Mouse (Mus musculus) cortical plate, adult 2 months (tissue): ENCODE results near the gene Ric3. TPM values are rescaled to one million over a fixed set of nuclear protein-coding genes. Genes with fewer than 3 reads are reported as not detected.
"Not testable (repeated sequence)": the region's sequence is repeated elsewhere in the genome, so short reads cannot be mapped to it uniquely, and the experiment has no call there.

Source experiments
- H3K27ac ChIP-seq: fragments of 200-500 bp; 2 replicates; pipeline ENCODE4 v1.5.1; 2012; ENCODE audit warnings: low read length, control low read depth, inconsistent platforms; ENCODE audit not compliant: insufficient read depth
- H3K4me1 ChIP-seq: fragments of 200-500 bp; 2 replicates; pipeline ENCODE4 v1.6.1; 2011; ENCODE audit warnings: low read length; ENCODE audit not compliant: control insufficient read depth, insufficient read depth
- H3K4me3 ChIP-seq: fragments of 200-500 bp; 2 replicates; pipeline ENCODE4 v1.5.1; 2011; ENCODE audit warnings: mild to moderate bottlenecking, low read length, control low read depth; ENCODE audit not compliant: insufficient read depth
- CTCF ChIP-seq: fragments of 200-500 bp; IDR thresholded peaks from 2 replicates; pipeline ENCODE4 v1.5.1; 2011; ENCODE audit warnings: mild to moderate bottlenecking, control low read depth, low read length; ENCODE audit not compliant: insufficient read depth; ENCODE audit errors: extremely low read depth
- POLR2A ChIP-seq: fragments of 200-500 bp; IDR thresholded peaks from 2 replicates; pipeline ENCODE4 v1.6.1; 2011; ENCODE audit warnings: mild to moderate bottlenecking, low read length, control low read depth; ENCODE audit not compliant: insufficient read depth; ENCODE audit errors: extremely low read depth
- polyA plus RNA-seq: library from polyadenylated mRNA; depleted of rRNA; stranded (reverse); fragments of >200 nt; gene quantifications from 2 replicates; pipeline ENCODE4 v1.2.3, GENCODE M21; 2012; rRNA removed

Ric3 gene
- polyA plus RNA-seq: 42.7 and 42.8 TPM in 2 replicates

DNA sequence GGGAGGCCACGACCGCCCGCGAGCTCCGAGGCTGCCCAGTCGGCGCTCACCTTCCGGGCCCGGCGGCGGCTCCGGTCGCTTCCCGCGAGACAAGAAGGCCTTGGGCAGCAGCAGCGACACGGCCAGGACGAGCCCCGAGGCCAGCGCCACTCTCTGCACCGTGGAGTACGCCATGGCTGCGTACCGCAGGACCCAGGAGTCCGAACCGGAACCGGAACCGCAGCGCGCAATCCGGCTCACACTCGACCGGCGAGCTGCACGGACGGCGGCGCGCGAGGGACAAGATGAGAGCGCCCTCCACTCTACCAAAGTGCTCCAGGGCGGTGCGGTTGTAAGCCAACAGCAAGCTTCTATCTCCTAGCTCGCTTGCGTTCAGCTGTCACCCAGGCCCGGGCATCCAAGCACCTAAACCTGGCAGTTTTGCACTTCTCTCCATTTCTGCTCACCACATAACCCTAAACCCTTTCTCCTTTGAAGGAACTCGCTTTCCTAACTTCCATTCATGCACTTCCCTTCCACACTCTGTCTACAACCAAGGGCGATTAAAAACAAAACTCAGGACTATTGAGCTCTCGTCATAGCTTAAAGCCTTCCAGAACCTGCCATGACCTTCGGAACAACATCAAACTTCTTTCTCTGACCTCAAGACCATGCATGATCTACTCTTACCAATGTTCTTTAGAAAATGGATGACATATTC is at the start of gene Ric3:
Ric3 (minus strand) TSS at position 219 of the 700 bp plus-strand sequence.
- H3K27ac ChIP-seq: no peak within 1 kb of the TSS
- TF ChIP-seq POLR2A: peak; percentile 67
- no peak for TF ChIP-seq CTCF
- peak within 1 kb of the TSS; percentile 36 for H3K4me3 ChIP-seq
- H3K4me1 ChIP-seq: peaks cover 2% of the 10 kb centered on the region; the same call in 1 of the 2 replicates

DNA sequence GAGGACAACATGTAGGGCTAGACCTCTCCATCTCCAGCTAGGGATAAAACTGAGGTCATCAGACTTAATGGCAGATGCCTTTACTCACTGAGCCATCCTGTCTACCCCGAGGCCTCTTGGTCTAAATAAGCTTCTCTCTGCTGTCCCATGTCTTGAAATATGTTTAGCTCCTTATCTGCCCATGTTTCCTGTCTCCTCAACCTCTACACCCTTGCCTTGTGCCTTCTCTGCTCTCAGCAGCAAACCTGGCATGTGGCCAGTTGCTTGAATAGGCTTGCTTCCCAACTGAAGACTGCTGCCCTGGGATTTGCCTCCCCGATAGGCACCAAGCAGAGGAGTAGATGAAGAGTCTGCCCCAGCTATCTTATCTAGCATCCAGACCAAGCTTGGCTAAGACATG is 48.4 kb upstream of the Ric3 start:
- no peaks in the 10 kb centered on the region for H3K4me1 ChIP-seq
- H3K4me3 ChIP-seq: no peak overlapping the region
- TF ChIP-seq POLR2A (no peak), CTCF (no peak)
- no peak overlapping the region for H3K27ac ChIP-seq

DNA sequence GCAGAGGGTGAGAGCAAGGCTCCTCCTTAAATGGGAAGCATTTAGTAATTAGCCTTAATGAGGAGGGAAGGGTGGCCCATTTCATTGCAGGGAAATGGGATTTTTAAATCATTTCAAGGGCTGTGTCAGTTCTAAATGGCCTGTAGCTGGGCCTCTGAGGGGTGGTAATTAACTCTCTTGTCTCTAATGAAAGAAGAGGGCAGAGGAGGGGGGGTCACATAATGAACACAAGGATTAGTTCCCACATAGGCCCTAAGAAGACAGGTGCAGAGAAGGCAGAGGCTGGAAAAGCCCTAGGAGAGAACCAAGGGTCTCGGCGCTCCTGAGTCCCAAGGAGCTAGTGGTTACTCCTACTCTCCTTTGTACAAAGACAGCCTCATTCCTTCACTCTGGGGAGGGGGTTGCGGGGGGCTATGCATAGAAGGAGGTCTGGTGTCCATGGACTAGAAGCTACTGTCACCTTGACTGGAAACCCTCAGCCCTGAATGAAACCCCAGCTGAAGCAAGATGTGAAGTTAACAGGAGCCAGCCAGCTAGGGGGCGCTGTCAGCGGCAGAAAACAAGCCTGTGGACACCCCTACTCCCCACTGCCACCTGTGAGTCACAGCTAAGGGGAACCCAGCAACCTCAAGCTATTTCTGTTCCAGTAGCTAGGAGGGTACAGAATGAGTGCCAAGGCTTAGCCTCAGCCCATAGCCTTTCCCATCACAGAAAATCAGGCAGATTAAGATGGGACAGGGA is 47.0 kb upstream of the Ric3 start:
- Histone ChIP-seq H3K27ac (no peak overlapping the region), H3K4me3 (no peak overlapping the region), H3K4me1 (no peaks in the 10 kb centered on the region)
- TF ChIP-seq CTCF (no peak), POLR2A (no peak)

DNA sequence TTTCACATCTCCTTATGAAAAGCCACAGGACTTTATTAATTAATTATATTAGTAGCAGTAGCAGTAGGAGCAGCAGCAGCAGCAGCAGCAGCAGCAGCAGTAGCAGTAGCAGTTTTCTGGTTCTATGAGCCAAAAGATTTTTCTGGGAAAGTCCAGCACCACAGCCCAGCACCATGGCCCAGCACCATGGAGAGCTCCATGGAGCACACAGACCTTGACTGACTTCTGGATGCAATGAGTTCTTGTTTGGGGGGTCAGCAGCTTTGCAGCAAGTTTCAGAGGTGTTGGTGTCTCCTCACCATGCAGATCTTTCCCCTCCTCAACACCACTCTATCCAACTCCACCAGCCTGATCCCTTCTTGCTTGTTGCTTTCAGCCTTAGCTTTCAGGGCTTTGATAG is 46.3 kb upstream of the Ric3 start:
- no peak overlapping the region for H3K4me3 ChIP-seq
- no peak overlapping the region for H3K27ac ChIP-seq
- no peaks in the 10 kb centered on the region for H3K4me1 ChIP-seq
- no peak for TF ChIP-seq CTCF
- TF ChIP-seq POLR2A: no peak

DNA sequence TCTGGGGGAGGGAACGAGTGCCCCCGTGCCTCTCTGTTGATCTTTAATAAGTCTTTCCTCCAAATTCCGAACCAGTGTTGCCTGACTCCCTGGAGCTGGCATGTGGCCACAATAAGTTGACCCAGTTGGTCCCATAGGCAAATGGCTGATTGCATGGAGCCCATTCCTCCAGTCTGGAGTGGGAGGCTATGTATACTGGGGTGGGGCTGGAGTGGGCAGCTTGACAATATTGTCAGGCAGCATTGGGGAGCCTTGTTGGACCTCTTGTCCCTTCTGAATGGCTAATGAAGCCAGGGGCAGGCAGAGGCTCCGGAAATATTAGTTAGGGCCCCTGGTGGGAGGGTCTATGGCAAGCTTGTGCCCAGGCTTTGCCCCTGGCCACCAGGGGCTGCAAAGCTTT is 32.8 kb upstream of the Ric3 start:
- H3K27ac ChIP-seq: no peak overlapping the region
- peaks cover 1% of the 10 kb centered on the region; the same call in 1 of the 2 replicates for H3K4me1 ChIP-seq
- H3K4me3 ChIP-seq: no peak overlapping the region
- no peak for TF ChIP-seq CTCF
- no peak for TF ChIP-seq POLR2A

DNA sequence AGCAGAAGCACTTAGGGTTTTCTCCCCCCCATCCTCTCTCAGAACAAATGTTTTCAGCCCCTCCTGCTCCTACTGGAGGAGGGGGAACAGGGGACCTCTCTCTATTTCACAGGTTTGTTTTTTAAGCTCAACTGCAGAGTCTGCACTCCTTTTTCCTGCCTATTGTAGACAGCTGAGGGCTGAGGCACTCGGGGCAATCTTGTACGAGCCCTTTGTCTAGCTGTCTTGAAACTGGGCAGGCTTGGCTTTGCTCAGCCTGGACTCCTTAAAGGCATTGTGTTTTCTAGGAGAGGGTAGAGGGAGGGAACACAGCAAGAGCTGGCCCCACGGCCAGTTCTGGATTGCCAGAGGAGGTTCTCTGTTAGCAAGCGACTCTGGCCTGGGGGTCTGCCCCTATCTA is 32.4 kb upstream of the Ric3 start:
- not testable (repeated sequence) for H3K27ac ChIP-seq, H3K4me3 ChIP-seq, H3K4me1 ChIP-seq

GRCm38 (mm10) chr7:109114950-109115349 is 31.8 kb upstream of the Ric3 start:
- no peak overlapping the region for H3K4me3 ChIP-seq
- TF ChIP-seq CTCF: no peak
- TF ChIP-seq POLR2A: no peak
- H3K27ac ChIP-seq: no peak overlapping the region
- H3K4me1 ChIP-seq: peaks cover 4% of the 10 kb centered on the region; the same call in 1 of the 2 replicates

- H3K4me1 ChIP-seq: peaks cover 4% of the 10 kb centered on the region; the same call in 1 of the 2 replicates
- H3K27ac ChIP-seq: no peak overlapping the region
- TF ChIP-seq CTCF (no peak), POLR2A (no peak)
- no peak overlapping the region for H3K4me3 ChIP-seq
These were observed 27.9 kb upstream of the Ric3 start for GRCm38 (mm10) chr7:109111000-109111399.

DNA sequence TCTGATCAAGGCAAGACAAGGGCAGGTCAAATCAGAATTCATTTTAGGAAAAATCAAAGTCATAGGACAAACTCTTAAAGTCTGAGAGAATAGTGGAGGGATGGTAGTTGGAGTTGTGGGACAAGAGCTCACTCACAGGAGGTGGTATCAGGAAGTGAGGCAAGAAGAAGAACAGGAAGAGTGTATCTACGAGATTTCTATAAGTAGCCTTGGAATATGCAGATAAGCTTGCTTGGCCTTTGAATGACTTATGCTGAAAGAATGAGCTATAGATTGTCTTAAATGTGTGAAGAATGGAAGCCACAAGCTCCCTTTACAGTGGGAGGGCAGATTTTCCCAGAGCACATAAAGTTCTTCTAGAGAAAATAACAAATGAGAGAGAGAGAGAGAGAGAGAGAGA is 21.8 kb upstream of the Ric3 start:
- Histone ChIP-seq H3K4me1 (no peaks in the 10 kb centered on the region), H3K4me3 (no peak overlapping the region), H3K27ac (no peak overlapping the region)
- TF ChIP-seq CTCF: no peak
- TF ChIP-seq POLR2A: no peak

DNA sequence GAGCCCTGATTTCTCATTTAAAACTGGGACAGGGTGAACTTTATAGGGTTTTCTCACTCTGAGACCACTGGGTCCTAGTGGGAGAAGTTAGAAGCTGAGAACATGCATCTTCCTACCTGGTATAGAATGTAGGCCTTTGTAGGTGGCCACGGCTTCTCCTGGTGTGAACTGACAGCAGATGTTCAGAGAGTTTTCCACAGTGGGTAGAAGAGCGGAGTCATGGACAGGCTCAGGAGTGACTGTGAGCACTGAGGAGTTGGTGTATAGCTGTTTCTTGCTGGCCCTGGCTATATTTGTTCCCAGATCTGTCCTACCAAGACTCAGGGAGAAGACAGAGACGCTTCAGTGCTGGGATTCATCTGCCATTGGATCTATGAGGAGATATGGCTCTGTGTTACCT is 18.0 kb upstream of the Ric3 start:
- Histone ChIP-seq H3K27ac (no peak overlapping the region), H3K4me3 (no peak overlapping the region), H3K4me1 (no peaks in the 10 kb centered on the region)
- TF ChIP-seq POLR2A: no peak
- TF ChIP-seq CTCF: no peak
